Mouse (Mus musculus): ENCODE measurements around the gene Mfap3. TPM values are rescaled to one million over a fixed set of nuclear protein-coding genes. Genes with fewer than 3 reads are reported as not detected.

Gene Mfap3
- polyA plus RNA-seq, 1 experiment = 63.0 TPM

GRCm38 (mm10) chr11:57522046-57522445 is 3.6 kb downstream of the Mfap3 start:
- no peaks in the 10 kb centered on the region for H3K36me3 ChIP-seq (ENCODE audit: control insufficient read depth, insufficient read depth, low read length, poor library complexity, severe bottlenecking)
- no peak for TF ChIP-seq CTCF (IDR thresholded peaks at IDR 0.05; ENCODE audit: low read depth, low read length)
- no peak for TF ChIP-seq POLR2A (IDR thresholded peaks at IDR 0.05; ENCODE audit: insufficient read depth, low read length)
- TF ChIP-seq EP300 (IDR thresholded peaks at IDR 0.05; ENCODE audit: insufficient read depth, low read depth, low read length) = no peak
- H3K9me3 ChIP-seq (replicated peaks; ENCODE audit: control insufficient read depth, insufficient read depth, low read length, poor library complexity, severe bottlenecking) = no peaks in the 10 kb centered on the region
- H3K4me1 ChIP-seq (ENCODE audit: control insufficient read depth, insufficient read depth, low read length) = no peaks in the 10 kb centered on the region
- H3K4me3 ChIP-seq (ENCODE audit: low read depth, low read length) = no peak overlapping the region
- H3K27ac ChIP-seq (ENCODE audit: insufficient read depth, low read length) = no peak overlapping the region
- H3K9ac ChIP-seq (ENCODE audit: low read depth, poor library complexity, severe bottlenecking) = no peak overlapping the region
- no peaks in the 10 kb centered on the region for H3K27me3 ChIP-seq (ENCODE audit: control insufficient read depth, insufficient read depth, low read length, poor library complexity, severe bottlenecking)

- no peak overlapping the region for H3K9ac ChIP-seq (ENCODE audit: low read depth, poor library complexity, severe bottlenecking)
- no peak overlapping the region for H3K4me3 ChIP-seq (ENCODE audit: low read depth, low read length)
- no peak overlapping the region for H3K27ac ChIP-seq (ENCODE audit: insufficient read depth, low read length)
- peaks cover 7% of the 10 kb centered on the region for H3K36me3 ChIP-seq (ENCODE audit: control insufficient read depth, insufficient read depth, low read length, poor library complexity, severe bottlenecking)
- H3K4me1 ChIP-seq (ENCODE audit: control insufficient read depth, insufficient read depth, low read length) = no peaks in the 10 kb centered on the region
- no peaks in the 10 kb centered on the region for H3K9me3 ChIP-seq (replicated peaks; ENCODE audit: control insufficient read depth, insufficient read depth, low read length, poor library complexity, severe bottlenecking)
- TF ChIP-seq EP300 (IDR thresholded peaks at IDR 0.05; ENCODE audit: insufficient read depth, low read depth, low read length) = no peak
- TF ChIP-seq POLR2A (IDR thresholded peaks at IDR 0.05; ENCODE audit: insufficient read depth, low read length) = no peak
- TF ChIP-seq CTCF (IDR thresholded peaks at IDR 0.05; ENCODE audit: low read depth, low read length) = no peak
- no peaks in the 10 kb centered on the region for H3K27me3 ChIP-seq (ENCODE audit: control insufficient read depth, insufficient read depth, low read length, poor library complexity, severe bottlenecking)
These were observed 5.0 kb downstream of the Mfap3 start for GRCm38 (mm10) chr11:57523418-57523817.

- no peak overlapping the region for H3K4me3 ChIP-seq (ENCODE audit: low read depth, low read length)
- H3K4me1 ChIP-seq (ENCODE audit: control insufficient read depth, insufficient read depth, low read length) = no peaks in the 10 kb centered on the region
- peaks cover 14% of the 10 kb centered on the region for H3K36me3 ChIP-seq (ENCODE audit: control insufficient read depth, insufficient read depth, low read length, poor library complexity, severe bottlenecking)
- no peak overlapping the region for H3K27ac ChIP-seq (ENCODE audit: insufficient read depth, low read length)
- TF ChIP-seq EP300 (IDR thresholded peaks at IDR 0.05; ENCODE audit: insufficient read depth, low read depth, low read length) (no peak), POLR2A (IDR thresholded peaks at IDR 0.05; ENCODE audit: insufficient read depth, low read length) (no peak), CTCF (IDR thresholded peaks at IDR 0.05; ENCODE audit: low read depth, low read length) (no peak)
- H3K27me3 ChIP-seq (ENCODE audit: control insufficient read depth, insufficient read depth, low read length, poor library complexity, severe bottlenecking) = no peaks in the 10 kb centered on the region
- no peaks in the 10 kb centered on the region for H3K9me3 ChIP-seq (replicated peaks; ENCODE audit: control insufficient read depth, insufficient read depth, low read length, poor library complexity, severe bottlenecking)
- no peak overlapping the region for H3K9ac ChIP-seq (ENCODE audit: low read depth, poor library complexity, severe bottlenecking)
These were observed 6.1 kb downstream of the Mfap3 start for GRCm38 (mm10) chr11:57524597-57524996.

- H3K9me3 ChIP-seq (replicated peaks; ENCODE audit: control insufficient read depth, insufficient read depth, low read length, poor library complexity, severe bottlenecking) = no peaks in the 10 kb centered on the region
- no peak overlapping the region for H3K27ac ChIP-seq (ENCODE audit: insufficient read depth, low read length)
- H3K36me3 ChIP-seq (ENCODE audit: control insufficient read depth, insufficient read depth, low read length, poor library complexity, severe bottlenecking) = peaks cover 24% of the 10 kb centered on the region
- TF ChIP-seq POLR2A (IDR thresholded peaks at IDR 0.05; ENCODE audit: insufficient read depth, low read length) = no peak
- no peak for TF ChIP-seq EP300 (IDR thresholded peaks at IDR 0.05; ENCODE audit: insufficient read depth, low read depth, low read length)
- no peak for TF ChIP-seq CTCF (IDR thresholded peaks at IDR 0.05; ENCODE audit: low read depth, low read length)
- no peaks in the 10 kb centered on the region for H3K27me3 ChIP-seq (ENCODE audit: control insufficient read depth, insufficient read depth, low read length, poor library complexity, severe bottlenecking)
- H3K4me3 ChIP-seq (ENCODE audit: low read depth, low read length) = no peak overlapping the region
- no peaks in the 10 kb centered on the region for H3K4me1 ChIP-seq (ENCODE audit: control insufficient read depth, insufficient read depth, low read length)
- no peak overlapping the region for H3K9ac ChIP-seq (ENCODE audit: low read depth, poor library complexity, severe bottlenecking)
These were observed 7.4 kb downstream of the Mfap3 start for GRCm38 (mm10) chr11:57525900-57526299.

GRCm38 (mm10) chr11:57527506-57527905 is 9.0 kb downstream of the Mfap3 start:
- TF ChIP-seq EP300 (IDR thresholded peaks at IDR 0.05; ENCODE audit: insufficient read depth, low read depth, low read length) (no peak), POLR2A (IDR thresholded peaks at IDR 0.05; ENCODE audit: insufficient read depth, low read length) (no peak), CTCF (IDR thresholded peaks at IDR 0.05; ENCODE audit: low read depth, low read length) (no peak)
- Histone ChIP-seq H3K4me3 (ENCODE audit: low read depth, low read length) (no peak overlapping the region), H3K27me3 (ENCODE audit: control insufficient read depth, insufficient read depth, low read length, poor library complexity, severe bottlenecking) (no peaks in the 10 kb centered on the region), H3K9ac (ENCODE audit: low read depth, poor library complexity, severe bottlenecking) (no peak overlapping the region), H3K4me1 (ENCODE audit: control insufficient read depth, insufficient read depth, low read length) (no peaks in the 10 kb centered on the region), H3K36me3 (ENCODE audit: control insufficient read depth, insufficient read depth, low read length, poor library complexity, severe bottlenecking) (peaks cover 24% of the 10 kb centered on the region), H3K27ac (ENCODE audit: insufficient read depth, low read length) (no peak overlapping the region), H3K9me3 (replicated peaks; ENCODE audit: control insufficient read depth, insufficient read depth, low read length, poor library complexity, severe bottlenecking) (no peaks in the 10 kb centered on the region)

GRCm38 (mm10) chr11:57529111-57529510 is 10.6 kb downstream of the Mfap3 start:
- Histone ChIP-seq H3K27ac (ENCODE audit: insufficient read depth, low read length) (no peak overlapping the region), H3K9me3 (replicated peaks; ENCODE audit: control insufficient read depth, insufficient read depth, low read length, poor library complexity, severe bottlenecking) (peaks cover 7% of the 10 kb centered on the region), H3K9ac (ENCODE audit: low read depth, poor library complexity, severe bottlenecking) (no peak overlapping the region), H3K27me3 (ENCODE audit: control insufficient read depth, insufficient read depth, low read length, poor library complexity, severe bottlenecking) (no peaks in the 10 kb centered on the region), H3K4me1 (ENCODE audit: control insufficient read depth, insufficient read depth, low read length) (no peaks in the 10 kb centered on the region), H3K4me3 (ENCODE audit: low read depth, low read length) (no peak overlapping the region), H3K36me3 (ENCODE audit: control insufficient read depth, insufficient read depth, low read length, poor library complexity, severe bottlenecking) (peaks cover 24% of the 10 kb centered on the region)
- no peak for TF ChIP-seq EP300 (IDR thresholded peaks at IDR 0.05; ENCODE audit: insufficient read depth, low read depth, low read length)
- no peak for TF ChIP-seq POLR2A (IDR thresholded peaks at IDR 0.05; ENCODE audit: insufficient read depth, low read length)
- TF ChIP-seq CTCF (IDR thresholded peaks at IDR 0.05; ENCODE audit: low read depth, low read length) = no peak

All from ES-Bruce4 (cell line).